Mouse (Mus musculus): ENCODE measurements around the gene Ly6g5b. TPM values are rescaled to one million over a fixed set of nuclear protein-coding genes. Genes with fewer than 3 reads are reported as not detected.

The Ly6g5b gene
- polyA plus RNA-seq, 1 experiment from 2014 or later: 0.45 TPM

DNA sequence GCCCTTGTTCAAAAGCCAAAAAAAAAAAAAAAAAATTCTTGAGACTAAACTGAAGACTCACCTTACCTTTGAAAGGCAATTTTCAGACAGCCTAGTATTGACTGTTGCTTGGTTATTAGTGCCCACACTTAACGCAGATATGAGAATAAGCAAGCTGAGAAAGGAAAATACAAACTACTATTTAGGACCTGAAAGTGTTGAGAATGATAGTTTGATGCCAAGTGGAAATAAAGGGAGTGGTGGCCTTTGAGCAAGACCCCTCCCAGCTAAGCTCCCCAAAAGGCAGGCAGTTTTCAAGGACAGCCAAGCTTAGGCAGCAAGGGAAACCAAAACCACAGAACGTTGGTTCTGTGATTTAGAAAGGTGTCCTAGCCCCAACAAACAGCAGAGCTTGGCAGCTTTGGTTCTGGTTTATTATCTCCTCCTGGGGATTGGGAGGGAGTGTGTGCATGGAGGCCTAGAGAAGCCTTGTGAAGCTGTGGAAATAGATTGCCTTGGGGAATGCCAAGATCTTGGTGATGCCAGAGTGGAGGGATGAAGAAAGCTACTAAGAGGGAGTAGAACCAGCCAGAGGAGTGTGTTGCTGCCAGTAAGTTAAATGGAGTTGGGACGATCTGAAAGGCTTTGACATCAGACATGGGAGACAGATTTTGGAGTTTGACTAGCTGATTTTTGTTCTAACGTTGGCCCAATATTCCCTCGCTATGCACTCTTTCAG, 32.9 kb upstream of the Ly6g5b start:
- H3K9ac ChIP-seq (ENCODE audit: low read length): no peak overlapping the region
- H3K4me1 ChIP-seq (ENCODE audit: control insufficient read depth, insufficient read depth, low read length): no peaks in the 10 kb centered on the region
- H3K27me3 ChIP-seq (ENCODE audit: control insufficient read depth, insufficient read depth, low read length): no peaks in the 10 kb centered on the region
- H3K27ac ChIP-seq (ENCODE audit: low read depth, low read length): no peak overlapping the region
- no peak overlapping the region for H3K4me2 ChIP-seq (ENCODE audit: low read depth)
- ATAC-seq (ENCODE audit: insufficient read depth, low FRiP score, low TSS enrichment) (no peak), DNase-seq (ENCODE audit: low spot score) (peak; percentile 29)
- H3K9me3 ChIP-seq (ENCODE audit: control insufficient read depth, low read length): no peaks in the 10 kb centered on the region
- WGBS: 72% methylated on average over 5 of the region's 5 CpGs
- no peak overlapping the region for H3K4me3 ChIP-seq (ENCODE audit: low read depth, low read length)
- H3K36me3 ChIP-seq (ENCODE audit: control insufficient read depth, insufficient read depth, low read length): peaks cover 55% of the 10 kb centered on the region

DNA sequence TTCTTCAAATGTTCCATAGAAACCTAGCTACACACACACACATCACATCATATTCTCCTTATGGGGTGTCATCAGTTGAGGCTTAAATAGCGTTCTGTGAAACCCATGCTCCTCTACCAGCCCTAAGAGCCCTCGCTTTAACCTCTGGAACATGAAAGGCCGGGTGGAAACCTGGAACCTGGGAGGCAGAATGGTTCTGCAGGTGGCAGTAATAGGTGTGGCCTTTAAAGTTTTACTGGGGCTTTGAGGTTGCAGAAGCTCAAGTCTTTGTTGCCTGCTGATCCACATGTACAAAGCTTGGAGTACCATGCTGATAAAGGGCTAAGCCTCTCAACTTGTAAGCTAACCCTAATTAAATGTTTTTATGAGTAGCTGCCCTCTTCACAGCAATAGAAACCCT, 32.1 kb upstream of the Ly6g5b start:
- Histone ChIP-seq H3K4me1 (ENCODE audit: control insufficient read depth, insufficient read depth, low read length) (no peaks in the 10 kb centered on the region), H3K27ac (ENCODE audit: low read depth, low read length) (no peak overlapping the region)
- no peak for DNase-seq (ENCODE audit: low spot score)

DNA sequence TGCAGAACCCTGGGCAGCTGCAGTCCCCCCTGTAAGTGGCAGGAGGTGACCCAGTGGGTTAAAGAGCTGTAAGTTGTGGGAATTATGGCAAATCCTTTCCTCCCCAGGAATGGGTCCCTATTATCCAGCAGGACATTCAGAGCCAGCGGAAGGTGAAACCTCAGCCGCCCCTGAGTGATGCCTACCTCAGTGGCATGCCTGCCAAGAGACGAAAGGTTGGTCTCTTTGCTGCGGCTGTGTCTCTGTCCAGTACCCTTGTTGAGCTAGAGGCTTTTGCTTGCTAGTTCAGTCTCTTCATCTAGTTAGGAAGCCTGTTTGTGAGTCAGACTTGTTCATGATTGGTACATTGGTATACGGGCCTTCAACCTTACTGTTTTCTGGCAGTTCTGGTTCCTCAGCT, 30.9 kb upstream of the Ly6g5b start:
- ATAC-seq (ENCODE audit: insufficient read depth, low FRiP score, low TSS enrichment) (no peak), DNase-seq (ENCODE audit: low spot score) (no peak)
- H3K36me3 ChIP-seq (ENCODE audit: control insufficient read depth, insufficient read depth, low read length): peaks cover 60% of the 10 kb centered on the region
- WGBS: 94% methylated on average over 5 of the region's 5 CpGs
- no peak overlapping the region for H3K27ac ChIP-seq (ENCODE audit: low read depth, low read length)
- no peaks in the 10 kb centered on the region for H3K27me3 ChIP-seq (ENCODE audit: control insufficient read depth, insufficient read depth, low read length)
- no peak overlapping the region for H3K4me2 ChIP-seq (ENCODE audit: low read depth)
- no peaks in the 10 kb centered on the region for H3K9me3 ChIP-seq (ENCODE audit: control insufficient read depth, low read length)
- no peaks in the 10 kb centered on the region for H3K4me1 ChIP-seq (ENCODE audit: control insufficient read depth, insufficient read depth, low read length)
- H3K9ac ChIP-seq (ENCODE audit: low read length): no peak overlapping the region
- H3K4me3 ChIP-seq (ENCODE audit: low read depth, low read length): no peak overlapping the region

More for the DNA sequence above, 32.1 kb upstream of the Ly6g5b start:
- Histone ChIP-seq H3K9ac (ENCODE audit: low read length) (no peak overlapping the region), H3K4me2 (ENCODE audit: low read depth) (no peak overlapping the region), H3K4me3 (ENCODE audit: low read depth, low read length) (no peak overlapping the region), H3K27me3 (ENCODE audit: control insufficient read depth, insufficient read depth, low read length) (no peaks in the 10 kb centered on the region), H3K9me3 (ENCODE audit: control insufficient read depth, low read length) (no peaks in the 10 kb centered on the region), H3K36me3 (ENCODE audit: control insufficient read depth, insufficient read depth, low read length) (peaks cover 56% of the 10 kb centered on the region)
- 64% methylated on average over 3 of the region's 3 CpGs for WGBS
- no peak for ATAC-seq (ENCODE audit: insufficient read depth, low FRiP score, low TSS enrichment)

DNA sequence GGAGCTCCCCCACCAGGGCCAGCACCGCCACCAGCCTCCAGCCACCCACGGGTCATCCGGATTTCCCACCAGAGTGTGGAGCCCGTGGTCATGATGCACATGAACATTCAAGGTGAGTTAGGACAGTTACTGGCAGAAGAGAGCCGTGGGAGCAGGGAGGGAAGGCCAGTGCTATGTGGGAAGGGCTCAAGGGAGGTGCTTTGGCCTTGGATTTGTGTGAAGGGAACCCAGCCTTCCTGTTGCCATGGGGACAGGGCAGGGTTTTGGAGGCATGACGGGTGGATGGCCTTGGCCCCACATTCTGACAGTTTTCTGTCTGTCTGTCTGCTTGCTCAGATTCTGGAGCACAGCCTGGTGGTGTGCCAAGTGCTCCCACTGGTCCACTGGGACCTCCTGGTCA, 26.7 kb upstream of the Ly6g5b start:
- Histone ChIP-seq H3K4me3 (ENCODE audit: low read depth, low read length) (no peak overlapping the region), H3K27me3 (ENCODE audit: control insufficient read depth, insufficient read depth, low read length) (no peaks in the 10 kb centered on the region), H3K9me3 (ENCODE audit: control insufficient read depth, low read length) (no peaks in the 10 kb centered on the region), H3K27ac (ENCODE audit: low read depth, low read length) (no peak overlapping the region), H3K36me3 (ENCODE audit: control insufficient read depth, insufficient read depth, low read length) (peaks cover 68% of the 10 kb centered on the region), H3K4me2 (ENCODE audit: low read depth) (no peak overlapping the region), H3K4me1 (ENCODE audit: control insufficient read depth, insufficient read depth, low read length) (peaks cover 6% of the 10 kb centered on the region; the same call in 1 of the 2 replicates), H3K9ac (ENCODE audit: low read length) (no peak overlapping the region)
- ATAC-seq (ENCODE audit: insufficient read depth, low FRiP score, low TSS enrichment) (no peak), DNase-seq (ENCODE audit: low spot score) (no peak)
- WGBS: 93% methylated on average over 6 of the region's 6 CpGs

DNA sequence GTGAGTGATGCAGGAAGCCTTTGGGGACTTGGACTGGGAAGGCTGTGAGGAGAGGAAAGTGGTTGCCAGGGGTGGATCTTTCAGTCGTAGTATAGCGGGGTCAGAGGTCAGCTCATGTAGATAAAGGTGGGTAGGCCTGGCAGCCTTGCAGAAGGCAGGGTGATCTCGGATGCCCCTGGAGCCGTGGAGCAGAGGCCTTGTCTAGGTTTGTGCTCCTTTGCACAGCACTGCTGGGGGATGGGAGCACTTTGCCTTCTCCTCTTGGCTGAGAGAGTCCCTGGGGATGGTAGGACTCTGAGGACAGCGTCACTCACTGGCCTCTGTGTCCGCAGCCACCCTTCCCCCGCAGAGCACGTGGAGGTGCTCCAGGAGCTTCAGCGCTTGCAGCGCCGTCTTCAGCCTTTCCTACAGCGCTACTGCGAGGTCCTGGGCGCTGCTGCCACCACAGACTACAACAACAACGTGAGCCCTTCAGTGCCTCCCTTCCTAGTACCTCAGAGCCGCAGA, 25.3 kb upstream of the Ly6g5b start:
- Histone ChIP-seq H3K27ac (ENCODE audit: low read depth, low read length) (no peak overlapping the region), H3K27me3 (ENCODE audit: control insufficient read depth, insufficient read depth, low read length) (no peaks in the 10 kb centered on the region), H3K36me3 (ENCODE audit: control insufficient read depth, insufficient read depth, low read length) (peaks cover 61% of the 10 kb centered on the region), H3K4me3 (ENCODE audit: low read depth, low read length) (no peak overlapping the region; the same call in 1 of the 2 replicates), H3K9ac (ENCODE audit: low read length) (no peak overlapping the region), H3K9me3 (ENCODE audit: control insufficient read depth, low read length) (no peaks in the 10 kb centered on the region), H3K4me2 (ENCODE audit: low read depth) (no peak overlapping the region; the same call in 1 of the 2 replicates), H3K4me1 (ENCODE audit: control insufficient read depth, insufficient read depth, low read length) (peaks cover 9% of the 10 kb centered on the region; the same call in 1 of the 2 replicates)
- WGBS: 85% methylated on average over 16 of the region's 16 CpGs
- DNase-seq (ENCODE audit: low spot score): no peak
- no peak for ATAC-seq (ENCODE audit: insufficient read depth, low FRiP score, low TSS enrichment)

DNA sequence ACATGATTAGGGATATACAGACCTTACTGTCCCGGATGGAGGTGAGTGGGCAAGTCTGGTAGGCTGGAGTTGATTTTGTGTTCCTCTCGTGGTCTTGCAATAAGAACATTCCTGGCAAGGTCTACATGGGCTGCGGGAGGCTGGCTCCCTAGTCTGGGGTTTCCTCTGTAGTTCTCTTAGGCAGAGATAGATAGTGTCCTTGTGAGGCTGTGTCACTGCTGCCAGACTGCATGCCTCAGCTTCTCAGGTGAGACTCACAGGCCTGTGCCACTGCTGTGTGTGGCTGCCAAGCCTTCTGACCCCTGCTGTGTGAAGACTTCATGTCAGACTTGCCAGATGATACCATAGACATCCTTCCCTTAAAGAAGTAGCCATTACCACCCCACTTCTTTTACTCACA, 24.0 kb upstream of the Ly6g5b start:
- WGBS: 98% methylated on average over 3 of the region's 3 CpGs
- no peak overlapping the region for H3K9ac ChIP-seq (ENCODE audit: low read length)
- peaks cover 9% of the 10 kb centered on the region; the same call in 1 of the 2 replicates for H3K4me1 ChIP-seq (ENCODE audit: control insufficient read depth, insufficient read depth, low read length)
- no peak overlapping the region for H3K4me3 ChIP-seq (ENCODE audit: low read depth, low read length)
- H3K27ac ChIP-seq (ENCODE audit: low read depth, low read length): no peak overlapping the region
- H3K27me3 ChIP-seq (ENCODE audit: control insufficient read depth, insufficient read depth, low read length): no peaks in the 10 kb centered on the region
- ATAC-seq (ENCODE audit: insufficient read depth, low FRiP score, low TSS enrichment) (no peak), DNase-seq (ENCODE audit: low spot score) (no peak)
- H3K36me3 ChIP-seq (ENCODE audit: control insufficient read depth, insufficient read depth, low read length): peaks cover 49% of the 10 kb centered on the region
- H3K9me3 ChIP-seq (ENCODE audit: control insufficient read depth, low read length): no peaks in the 10 kb centered on the region
- no peak overlapping the region for H3K4me2 ChIP-seq (ENCODE audit: low read depth)

DNA sequence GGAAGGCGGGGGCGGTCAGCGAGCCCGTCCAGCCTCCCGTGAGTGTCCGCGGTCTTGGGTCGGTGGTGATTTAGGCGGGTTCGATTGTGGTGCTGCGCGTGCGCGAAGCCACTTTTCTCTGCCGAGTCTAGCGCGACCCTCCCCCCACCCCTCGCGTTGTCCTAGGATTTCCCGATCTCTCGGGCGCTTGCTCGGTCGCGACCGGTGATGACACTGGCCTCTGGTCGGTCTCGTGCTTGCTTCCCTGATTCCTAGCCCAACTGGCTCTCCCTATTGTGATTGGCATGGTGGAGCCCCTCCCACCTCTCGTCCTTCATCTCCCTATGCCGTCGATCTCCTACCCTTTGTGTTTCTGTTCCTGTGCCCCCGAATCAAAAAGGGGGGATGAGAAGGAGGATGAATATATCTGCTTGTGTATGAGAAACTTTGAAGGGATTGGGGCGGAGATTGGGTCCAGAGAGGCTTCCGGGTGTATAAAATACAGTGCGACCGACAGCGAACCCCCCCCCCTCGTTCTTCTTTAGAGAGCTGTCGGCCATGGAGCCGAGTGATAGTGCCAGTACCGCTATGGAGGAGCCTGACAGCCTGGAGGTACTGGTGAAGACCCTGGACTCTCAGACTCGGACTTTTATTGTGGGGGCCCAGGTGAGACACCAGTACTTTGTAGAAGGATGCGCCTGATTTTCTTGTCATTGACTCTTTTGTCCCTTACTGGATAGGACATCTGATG, 20.5 kb upstream of the Ly6g5b start:
- Histone ChIP-seq H3K9me3 (ENCODE audit: control insufficient read depth, low read length) (no peaks in the 10 kb centered on the region), H3K27ac (ENCODE audit: low read depth, low read length) (peak overlapping the region; percentile 90), H3K4me3 (ENCODE audit: low read depth, low read length) (peak overlapping the region; percentile 74), H3K27me3 (ENCODE audit: control insufficient read depth, insufficient read depth, low read length) (no peaks in the 10 kb centered on the region), H3K4me1 (ENCODE audit: control insufficient read depth, insufficient read depth, low read length) (peaks cover 9% of the 10 kb centered on the region; the same call in 1 of the 2 replicates), H3K36me3 (ENCODE audit: control insufficient read depth, insufficient read depth, low read length) (peaks cover 20% of the 10 kb centered on the region), H3K4me2 (ENCODE audit: low read depth) (peak overlapping the region; percentile 85), H3K9ac (ENCODE audit: low read length) (peak overlapping the region; percentile 81)
- DNase-seq (ENCODE audit: low spot score) (no peak), ATAC-seq (ENCODE audit: insufficient read depth, low FRiP score, low TSS enrichment) (peak; percentile 54; the same call in 1 of the 2 replicates)
- 1% methylated on average over 35 of the region's 43 CpGs for WGBS

DNA sequence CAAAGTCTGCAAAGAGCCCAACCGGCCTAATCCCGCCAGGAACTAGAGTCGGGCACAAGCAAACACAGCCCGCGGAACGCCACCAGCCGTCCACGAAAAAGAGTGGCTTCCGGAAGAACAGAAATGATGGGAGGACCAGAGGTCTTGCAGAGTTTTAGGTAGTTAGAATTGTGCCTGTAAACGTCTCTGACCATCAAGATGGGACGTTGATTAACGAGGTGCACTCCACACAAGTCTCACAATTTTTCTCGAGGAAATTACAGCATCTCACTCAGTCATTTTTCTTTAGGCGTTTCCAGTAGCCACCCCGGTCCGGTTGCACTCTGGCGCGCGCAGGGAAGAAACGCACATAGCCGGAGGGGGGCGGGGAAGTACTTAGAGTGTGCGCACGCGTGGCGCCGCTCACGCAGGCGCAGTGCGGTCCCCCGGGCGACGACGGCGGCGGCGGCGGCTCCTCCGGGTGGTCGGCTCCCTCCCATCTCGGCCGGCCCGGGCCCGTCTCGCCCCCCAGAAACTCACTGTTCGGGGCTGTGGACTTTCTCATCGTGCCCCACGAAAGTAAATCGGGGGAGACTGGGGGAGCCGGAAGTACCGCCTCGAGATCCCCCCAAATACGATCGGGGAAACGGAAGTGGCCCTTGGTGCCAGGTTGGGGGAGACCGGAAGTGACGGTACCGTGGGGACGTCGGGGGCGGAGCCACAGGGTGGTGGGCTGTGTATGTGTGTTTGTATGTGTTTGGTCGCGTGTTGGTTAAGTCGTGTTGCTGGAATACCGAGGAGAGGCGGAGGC, 19.8 kb upstream of the Ly6g5b start, which contains the start of gene Bag6:
TSS of gene Bag6 (plus strand) at position 378 of the 790 bp plus-strand sequence.
- under 1% methylated on average over 63 of the region's 66 CpGs for WGBS

More for the DNA sequence above, 19.8 kb upstream of the Ly6g5b start, which contains the start of gene Bag6:
- Histone ChIP-seq H3K4me3 (ENCODE audit: low read depth, low read length) (peak within 1 kb of the TSS; percentile 74), H3K9me3 (ENCODE audit: control insufficient read depth, low read length) (no peaks in the 10 kb centered on the region), H3K4me1 (ENCODE audit: control insufficient read depth, insufficient read depth, low read length) (peaks cover 9% of the 10 kb centered on the region; the same call in 1 of the 2 replicates), H3K27ac (ENCODE audit: low read depth, low read length) (peak within 1 kb of the TSS; percentile 90), H3K27me3 (ENCODE audit: control insufficient read depth, insufficient read depth, low read length) (no peaks in the 10 kb centered on the region), H3K36me3 (ENCODE audit: control insufficient read depth, insufficient read depth, low read length) (peaks cover 13% of the 10 kb centered on the region), H3K9ac (ENCODE audit: low read length) (peak within 1 kb of the TSS; percentile 81), H3K4me2 (ENCODE audit: low read depth) (peak within 1 kb of the TSS; percentile 85)
- ATAC-seq (ENCODE audit: insufficient read depth, low FRiP score, low TSS enrichment) (peak; percentile 93), DNase-seq (ENCODE audit: low spot score) (peak; percentile 97)
